Mouse (Mus musculus) T-helper 1 cell (primary cell): ENCODE measurements around the gene Smg9.

Experiments used
- in situ Hi-C: fragments of 300-600 bp; cut with MboI, MseI; formaldehyde crosslinking; loops from one replicate; pipeline ENCODE4 v1.15.1; 2025; ENCODE audit warnings: high pct_unique_total_duplicates

The Smg9 gene

GRCm38 (mm10) chr7:24399256-24400081 lies at the start of gene Smg9:
Gene Smg9 (plus strand): TSS chr7:24399619.
- in situ Hi-C loops, result loop anchor here (10.0 kb wide), 1 partner anchor 505 kb away; the partner anchor contains the start of gene Arhgef1

GRCm38 (mm10) chr7:24355646-24356045 lies 43.8 kb upstream of the Smg9 start:
- in situ Hi-C loops, result loop anchor here (5.0 kb wide), 1 partner anchor 388 kb away; no protein-coding TSS in a partner anchor

GRCm38 (mm10) chr7:24356081-24356480 lies 43.3 kb upstream of the Smg9 start:
- in situ Hi-C loops, result loop anchor here (5.0 kb wide), 1 partner anchor 389 kb away; no protein-coding TSS in a partner anchor

- in situ Hi-C loops, result loop anchor here (5.0 kb wide), 1 partner anchor 391 kb away; no protein-coding TSS in a partner anchor
These were observed 41.5 kb upstream of the Smg9 start for GRCm38 (mm10) chr7:24357899-24358298.

- in situ Hi-C loops, result loop anchor here (5.0 kb wide), 1 partner anchor 392 kb away; no protein-coding TSS in a partner anchor
These were observed 40.1 kb upstream of the Smg9 start for GRCm38 (mm10) chr7:24359269-24359668.

- in situ Hi-C loops, result no loop called here
These were observed 38.4 kb upstream of the Smg9 start for GRCm38 (mm10) chr7:24361001-24361400.

- in situ Hi-C loops, result no loop called here
These were observed 36.2 kb upstream of the Smg9 start for GRCm38 (mm10) chr7:24363228-24363627.

GRCm38 (mm10) chr7:24364827-24365226 lies 34.6 kb upstream of the Smg9 start:
- in situ Hi-C loops, result no loop called here

GRCm38 (mm10) chr7:24365258-24366014 lies 34.0 kb upstream of the Smg9 start:
- in situ Hi-C loops, result no loop called here

GRCm38 (mm10) chr7:24366716-24367632 lies 32.4 kb upstream of the Smg9 start:
- in situ Hi-C loops, result no loop called here

GRCm38 (mm10) chr7:24368226-24368625 lies 31.2 kb upstream of the Smg9 start:
- in situ Hi-C loops, result no loop called here

- in situ Hi-C loops, result no loop called here
These were observed 30.5 kb upstream of the Smg9 start for GRCm38 (mm10) chr7:24368946-24369345.

- in situ Hi-C loops, result loop anchor here (10.0 kb wide), 1 partner anchor 1315 kb away; the partner anchor contains the start of genes B9d2 and Tgfb1
These were observed 29.5 kb upstream of the Smg9 start, which contains the start of gene Kcnn4 for GRCm38 (mm10) chr7:24369731-24370541. Gene Kcnn4 (plus strand): TSS chr7:24370263.

- in situ Hi-C loops, result loop anchor here (10.0 kb wide), 1 partner anchor 1314 kb away; the partner anchor contains the start of genes B9d2 and Tgfb1
These were observed 28.2 kb upstream of the Smg9 start for GRCm38 (mm10) chr7:24371012-24371808.

- in situ Hi-C loops, result loop anchor here (10.0 kb wide), 1 partner anchor 1313 kb away; the partner anchor contains the start of genes B9d2 and Tgfb1
These were observed 27.6 kb upstream of the Smg9 start for GRCm38 (mm10) chr7:24371809-24372145.

- in situ Hi-C loops, result loop anchor here (10.0 kb wide), 1 partner anchor 1313 kb away; the partner anchor contains the start of genes B9d2 and Tgfb1
These were observed 27.1 kb upstream of the Smg9 start for GRCm38 (mm10) chr7:24372300-24372699.

- in situ Hi-C loops, result loop anchor here (10.0 kb wide), 1 partner anchor 1312 kb away; the partner anchor contains the start of genes B9d2 and Tgfb1
These were observed 26.6 kb upstream of the Smg9 start for GRCm38 (mm10) chr7:24372786-24373185.

GRCm38 (mm10) chr7:24373538-24374379 lies 25.7 kb upstream of the Smg9 start:
- in situ Hi-C loops, result loop anchor here (10.0 kb wide), 1 partner anchor 1311 kb away; the partner anchor contains the start of genes B9d2 and Tgfb1
